Mouse (Mus musculus) 3T3-L1 (cell line): ENCODE results near the gene Hivep3.

Source experiments
- DNase-seq: peaks from one replicate; pipeline ENCODE4 v3.0.0-alpha.2; 2015; ENCODE audit warnings: low read depth, low spot score

Gene Hivep3

DNA sequence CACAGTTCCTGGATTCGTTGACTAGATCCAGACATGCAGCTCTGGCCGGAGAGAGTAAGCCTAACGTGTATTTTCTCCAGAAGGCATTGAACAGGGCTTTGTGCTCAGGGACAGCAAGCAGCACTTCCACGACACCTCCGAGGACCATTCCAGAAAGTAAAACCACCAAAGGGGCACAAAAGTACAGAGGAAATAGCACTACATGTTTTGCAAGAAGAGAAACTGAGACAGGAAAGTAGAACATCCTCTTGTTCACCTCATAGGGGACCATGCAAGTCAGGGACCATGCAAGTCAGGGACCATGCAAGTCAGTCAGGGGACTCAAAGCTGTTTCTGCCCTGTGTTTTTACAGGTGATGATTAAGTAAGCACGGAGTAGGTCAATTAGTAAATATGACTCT, 272.5 kb downstream of the Hivep3 start:
- DNase-seq = no peak

DNA sequence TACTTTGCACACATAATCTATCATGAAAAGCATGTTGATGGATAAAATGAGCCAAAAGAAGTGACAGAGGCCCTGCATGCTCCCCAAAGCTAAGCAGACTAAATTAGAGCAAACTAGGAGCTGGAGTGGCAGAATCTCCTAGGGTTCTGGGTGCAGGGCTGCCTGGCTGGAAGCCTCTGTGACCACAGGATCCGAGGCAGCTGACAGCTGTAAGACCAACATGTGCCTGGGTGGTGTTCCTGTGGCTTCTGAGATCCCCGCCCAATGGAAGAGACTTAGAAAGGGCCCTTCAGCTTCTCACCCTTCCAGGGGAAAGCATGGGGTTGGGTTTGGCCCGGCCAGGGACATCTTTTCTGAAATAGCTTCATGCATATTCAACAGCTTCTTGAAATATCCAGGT, 274.3 kb downstream of the Hivep3 start:
- no peak for DNase-seq

DNA sequence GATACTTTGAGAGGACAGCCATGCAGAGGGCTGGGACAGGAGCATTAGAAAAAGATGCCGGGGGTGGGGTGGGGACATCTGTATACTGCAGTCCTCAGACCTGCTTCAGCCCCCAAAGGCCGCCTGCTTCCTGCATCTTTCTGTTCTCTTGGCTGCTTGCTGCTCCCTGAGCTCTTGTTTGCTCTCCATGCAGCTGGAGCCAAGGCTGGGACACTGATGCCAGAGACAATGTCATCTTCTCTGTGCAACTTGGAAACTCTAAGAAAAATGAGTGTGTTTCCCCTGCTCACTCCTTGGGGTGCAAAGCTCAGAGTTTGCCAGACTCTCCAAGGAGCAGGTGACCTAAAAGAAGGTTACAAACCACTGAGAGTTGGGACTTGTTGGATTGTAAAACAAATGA, 275.6 kb downstream of the Hivep3 start:
- no peak for DNase-seq

DNA sequence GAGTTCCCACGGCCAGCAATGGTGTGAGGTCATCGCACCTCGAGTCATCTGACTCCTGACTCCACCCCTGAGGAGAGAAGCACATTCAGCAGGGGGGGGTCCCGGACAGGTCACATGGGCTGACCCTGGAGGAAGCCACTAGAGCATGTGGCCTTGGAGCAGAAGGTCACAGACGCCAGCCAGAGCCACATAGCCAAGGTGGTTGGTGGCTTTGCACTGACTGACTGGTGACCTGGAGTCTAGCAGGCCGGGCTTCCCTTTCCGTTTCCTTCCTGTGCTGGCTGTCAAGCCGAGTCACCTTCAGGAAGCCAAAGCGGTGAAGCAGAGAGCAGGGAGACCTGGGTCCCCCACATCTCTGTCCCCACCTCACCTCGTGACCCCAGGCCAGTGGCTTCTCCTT, 278.2 kb downstream of the Hivep3 start:
- DNase-seq = no peak

DNA sequence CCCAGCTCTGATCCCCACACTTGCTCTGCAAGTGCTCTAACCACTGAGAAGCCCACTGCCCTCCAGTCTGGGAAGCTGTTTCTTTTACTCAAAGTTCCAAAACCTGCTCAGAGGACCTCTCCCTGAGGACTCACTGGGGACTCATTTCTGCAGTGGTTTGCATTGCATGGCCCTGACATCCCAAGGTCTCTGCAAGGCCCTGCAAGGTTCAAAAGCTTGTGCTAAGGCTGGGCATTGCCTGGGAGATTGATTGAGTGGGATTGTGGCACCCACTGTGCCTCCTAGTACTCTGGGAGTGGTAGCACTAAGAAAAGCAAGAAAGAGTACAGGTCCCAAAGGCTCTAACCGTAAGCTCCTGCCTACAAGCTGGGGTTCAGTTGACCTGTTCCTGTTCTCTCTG, 279.3 kb downstream of the Hivep3 start:
- no peak for DNase-seq

DNA sequence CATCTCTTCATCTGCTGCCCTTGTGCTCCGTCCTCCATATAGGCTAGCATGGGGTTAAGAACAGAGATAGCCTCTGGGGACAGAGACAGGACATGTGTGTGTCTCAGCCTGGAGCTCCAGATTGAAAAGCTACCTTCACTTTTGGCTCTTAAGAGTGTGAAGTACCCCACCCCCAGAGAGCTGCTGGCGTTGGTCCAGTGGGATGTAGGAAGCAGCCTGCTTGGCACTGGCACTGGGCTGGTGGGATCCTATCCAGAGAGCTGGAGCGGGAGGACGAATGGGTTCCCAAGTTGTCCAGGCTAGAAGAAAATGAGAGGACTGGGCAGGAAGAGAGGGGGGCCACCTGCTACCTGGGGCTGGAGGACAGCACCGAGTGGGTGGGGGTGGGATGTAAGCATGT, 284.8 kb downstream of the Hivep3 start:
- no peak for DNase-seq

DNA sequence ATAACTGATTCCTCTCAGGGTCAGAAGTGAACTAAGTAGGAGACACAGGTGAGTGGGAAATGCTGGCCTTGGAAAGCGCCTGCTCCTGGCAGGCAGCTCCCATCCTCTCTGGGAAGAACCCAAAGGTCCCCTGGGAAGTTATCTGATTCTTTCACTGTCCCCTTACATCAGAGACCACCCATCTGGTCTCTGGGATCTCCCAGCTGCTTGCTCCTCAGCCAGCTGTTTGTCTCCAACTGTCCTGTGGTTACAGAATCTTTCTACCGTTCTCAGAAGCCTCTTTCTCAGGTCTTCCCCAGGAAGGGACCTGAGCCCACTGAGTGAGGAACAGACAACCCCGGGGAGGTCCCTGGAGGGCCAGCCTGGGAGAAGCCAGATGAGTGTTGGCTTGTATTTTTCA, 288.8 kb downstream of the Hivep3 start:
- no peak for DNase-seq

DNA sequence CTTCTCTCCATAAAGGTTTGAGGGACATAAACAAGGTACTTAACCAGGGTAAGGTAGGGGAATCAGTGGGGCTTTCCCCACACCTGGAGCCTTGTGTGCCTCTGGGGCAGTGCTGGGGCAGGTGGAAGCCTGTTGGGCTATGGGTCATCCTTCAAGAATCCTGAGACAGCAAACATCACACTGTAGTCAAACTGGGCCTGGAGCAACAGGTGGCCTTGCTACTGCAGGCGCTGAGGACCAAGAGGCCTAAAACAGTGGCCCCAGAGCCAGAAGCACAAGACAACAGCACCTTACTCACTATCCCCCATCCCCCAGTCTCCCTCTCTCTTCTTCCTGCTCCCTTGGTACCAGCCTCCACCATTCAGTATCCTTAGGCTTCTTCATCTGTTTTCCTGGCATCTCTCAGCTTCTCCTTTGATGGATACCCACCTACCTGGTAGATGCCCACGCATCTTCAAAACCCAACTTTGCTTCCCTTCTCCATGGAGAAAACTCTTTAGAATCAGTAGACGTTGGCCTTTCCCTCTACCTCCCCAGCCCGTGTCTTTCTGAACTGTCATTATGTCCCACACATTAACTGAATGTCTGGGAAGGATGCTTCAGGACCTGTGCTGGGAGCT, 289.7 kb downstream of the Hivep3 start:
- no peak for DNase-seq

DNA sequence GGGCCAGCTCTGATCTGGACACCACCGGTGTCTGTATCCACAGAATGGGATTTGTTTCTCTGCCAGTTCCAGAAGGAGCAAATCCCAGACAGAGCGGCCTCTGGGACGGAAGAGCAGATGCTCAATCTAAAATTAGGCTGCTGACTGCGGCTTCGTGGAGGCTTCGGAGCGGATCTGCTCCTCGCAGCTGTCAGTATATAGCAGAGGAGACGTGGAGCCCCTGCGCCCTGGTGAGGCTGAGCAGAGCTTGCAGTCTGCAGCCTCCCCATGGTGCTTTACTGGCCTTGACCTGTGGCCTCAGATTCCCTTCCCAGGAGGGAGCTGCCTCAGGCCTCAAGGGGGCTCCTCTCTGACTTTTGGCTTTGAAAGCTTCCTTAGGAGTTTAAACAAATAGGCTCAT, 290.5 kb downstream of the Hivep3 start:
- no peak for DNase-seq

DNA sequence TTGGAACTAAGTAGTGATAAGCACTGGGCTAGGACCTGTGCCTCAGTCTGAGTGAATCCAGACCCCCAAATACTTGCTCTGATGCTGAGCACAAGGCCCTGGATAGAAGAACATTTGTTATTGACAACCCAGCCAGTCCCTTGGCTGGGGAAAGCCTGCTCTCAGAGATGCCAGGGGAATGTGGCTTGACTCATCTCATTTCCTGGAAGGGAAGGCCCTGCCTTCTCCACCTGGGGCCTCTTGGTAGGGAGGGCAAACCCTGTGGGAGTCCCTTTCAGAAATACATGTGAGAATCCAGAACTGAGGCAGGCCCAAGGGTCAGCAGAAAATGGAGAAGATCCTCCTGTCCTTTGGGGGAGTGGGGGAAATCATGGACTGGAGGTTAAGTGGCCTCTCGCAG, 294.1 kb downstream of the Hivep3 start:
- DNase-seq = peak; percentile 75

DNA sequence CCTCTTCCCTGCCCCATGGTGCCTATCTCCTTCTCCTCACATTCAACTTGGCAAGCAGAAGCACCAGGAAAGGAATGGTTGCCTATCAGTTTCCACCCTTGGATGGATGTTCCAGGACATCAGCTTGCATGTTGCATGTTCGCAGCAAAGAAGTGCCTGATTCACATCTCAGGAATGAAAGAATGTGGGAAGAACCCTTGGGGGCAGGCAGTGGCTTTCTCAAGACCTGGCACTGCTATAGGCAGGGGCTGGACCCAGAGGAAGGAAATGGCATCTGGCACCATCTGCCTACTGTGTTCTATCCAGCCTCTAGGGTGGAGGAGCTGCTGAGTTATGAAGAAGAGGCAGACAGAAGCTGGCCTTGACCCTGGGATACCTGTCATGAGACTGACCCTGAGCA, 296.4 kb downstream of the Hivep3 start:
- peak; percentile 94 for DNase-seq

DNA sequence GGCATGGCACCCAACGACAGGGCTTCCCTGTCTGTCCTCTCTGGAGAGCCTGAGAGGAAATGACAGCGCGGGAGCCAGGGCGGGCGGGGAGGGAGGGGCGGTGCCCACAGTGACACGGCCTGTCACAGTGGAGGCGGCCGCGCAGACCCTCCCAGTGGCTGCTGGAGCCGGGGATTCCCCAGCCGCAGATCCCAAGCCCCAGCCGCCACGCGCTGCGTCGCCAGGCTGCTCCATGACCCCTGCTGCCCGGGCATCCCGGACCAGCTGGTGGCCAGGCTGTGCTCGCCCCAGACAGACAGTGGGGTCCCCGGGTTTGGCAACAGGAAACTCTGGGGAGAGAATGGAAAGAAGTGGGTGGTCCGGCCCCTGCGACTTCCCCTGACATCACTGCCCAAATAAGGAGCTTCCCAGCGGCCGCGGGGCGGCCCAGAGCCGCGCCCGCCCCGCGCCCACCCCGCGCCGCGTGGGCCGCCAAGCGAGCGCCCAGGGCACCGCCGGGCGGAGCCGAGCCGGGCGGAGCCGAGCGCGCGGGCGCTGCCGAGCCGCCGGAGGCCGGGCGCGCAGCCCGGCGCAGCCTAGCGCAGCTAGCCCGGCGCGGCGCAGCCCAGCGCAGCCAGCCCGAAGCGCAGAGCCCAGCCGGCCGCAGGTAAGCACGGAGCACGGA, 298.9 kb downstream of the Hivep3 start:
- no peak for DNase-seq

DNA sequence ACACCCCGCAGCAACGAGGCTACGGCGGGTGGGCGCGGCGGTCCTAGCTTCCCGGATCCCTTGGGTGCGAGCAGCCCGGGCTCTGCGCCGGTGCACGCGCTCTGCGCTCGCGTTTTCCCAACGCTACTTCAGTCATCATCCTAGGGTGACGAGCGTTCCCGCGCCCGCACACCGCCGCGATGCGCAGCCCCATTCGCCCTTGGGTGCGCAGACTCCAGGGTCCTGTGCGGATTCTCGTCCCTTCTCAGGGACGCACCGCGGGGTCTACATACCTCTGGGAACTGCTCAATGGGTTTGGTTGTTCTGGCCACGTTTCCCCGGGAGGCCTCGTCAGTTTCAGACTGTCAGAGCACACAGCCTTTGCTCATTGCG, 299.4 kb downstream of the Hivep3 start:
- DNase-seq = peak; percentile 33

DNA sequence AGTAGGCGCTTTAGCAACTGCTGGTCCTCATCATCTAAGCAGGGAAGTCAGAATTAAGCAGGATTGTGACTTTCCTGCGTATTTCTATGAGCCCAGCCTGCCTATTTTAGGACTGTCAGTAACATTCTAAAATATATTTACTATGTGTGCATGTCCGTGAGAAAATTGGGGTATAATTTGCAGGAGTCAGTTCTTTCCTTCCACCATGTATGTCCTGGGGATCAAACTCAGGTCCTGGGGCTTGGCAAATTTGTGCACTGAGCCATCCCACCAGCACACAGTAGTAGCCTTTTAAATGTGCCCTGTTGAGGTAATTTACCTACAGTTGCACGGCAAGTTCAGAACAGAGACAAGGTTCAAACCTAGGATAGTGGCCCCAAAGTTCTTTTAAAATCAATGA, 302.7 kb downstream of the Hivep3 start:
- no peak for DNase-seq

DNA sequence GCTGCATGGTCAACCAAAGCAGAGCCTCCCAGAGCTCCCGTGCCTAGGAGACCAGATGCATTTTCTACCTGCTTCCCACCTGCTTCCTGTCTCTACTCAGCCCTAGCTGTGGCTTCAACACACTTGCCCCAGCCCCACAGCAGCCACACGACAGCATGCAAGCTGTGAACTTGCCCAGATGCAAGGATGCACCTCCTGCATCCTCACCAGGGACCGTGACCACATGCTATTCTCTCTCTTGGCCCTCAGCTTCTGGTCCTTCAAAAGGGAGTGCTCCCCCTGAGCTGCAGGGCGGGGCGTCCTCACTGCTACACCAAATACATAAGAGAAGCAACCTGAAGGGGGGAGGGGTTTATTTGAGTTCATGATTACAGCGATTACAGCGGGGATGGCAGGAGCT, 303.4 kb downstream of the Hivep3 start:
- no peak for DNase-seq

DNA sequence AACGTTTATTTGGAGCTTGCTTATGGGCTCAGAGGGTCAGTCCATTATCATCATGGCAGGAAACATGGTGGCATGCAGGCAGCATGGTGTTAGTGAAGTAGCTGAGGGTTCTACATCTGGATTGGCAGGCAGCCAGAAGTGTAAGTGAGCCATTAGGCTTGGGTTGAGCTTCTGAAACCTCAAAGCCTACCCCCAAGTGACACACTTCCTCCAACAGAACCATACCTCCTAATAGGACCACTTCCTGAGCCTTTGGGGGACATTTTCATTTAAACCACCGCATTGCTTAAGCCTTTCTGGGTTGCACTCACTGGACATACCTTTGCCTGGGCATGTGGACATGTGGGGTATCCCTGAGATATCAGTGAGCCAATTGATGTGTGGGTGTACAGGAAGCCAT, 307.9 kb downstream of the Hivep3 start:
- no peak for DNase-seq

DNA sequence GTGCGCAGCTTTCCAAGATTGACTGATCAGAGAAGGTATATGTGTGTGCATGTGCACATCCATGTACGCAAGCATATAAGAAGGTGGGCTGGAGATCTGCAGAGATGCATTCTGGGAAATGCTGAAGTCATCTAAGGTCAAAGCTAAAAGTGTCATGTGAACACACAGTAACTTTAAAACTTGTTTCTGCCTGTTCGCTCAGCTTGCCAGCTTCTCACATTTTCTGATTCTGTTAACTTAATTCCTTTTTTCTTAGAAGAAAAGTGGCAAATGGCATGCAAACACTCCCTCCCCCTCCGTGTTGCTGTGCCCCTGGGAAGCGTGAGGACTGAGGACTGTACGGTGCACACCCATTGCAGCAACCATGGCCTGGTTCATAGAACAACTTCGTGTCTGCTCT, 308.9 kb downstream of the Hivep3 start:
- no peak for DNase-seq

DNA sequence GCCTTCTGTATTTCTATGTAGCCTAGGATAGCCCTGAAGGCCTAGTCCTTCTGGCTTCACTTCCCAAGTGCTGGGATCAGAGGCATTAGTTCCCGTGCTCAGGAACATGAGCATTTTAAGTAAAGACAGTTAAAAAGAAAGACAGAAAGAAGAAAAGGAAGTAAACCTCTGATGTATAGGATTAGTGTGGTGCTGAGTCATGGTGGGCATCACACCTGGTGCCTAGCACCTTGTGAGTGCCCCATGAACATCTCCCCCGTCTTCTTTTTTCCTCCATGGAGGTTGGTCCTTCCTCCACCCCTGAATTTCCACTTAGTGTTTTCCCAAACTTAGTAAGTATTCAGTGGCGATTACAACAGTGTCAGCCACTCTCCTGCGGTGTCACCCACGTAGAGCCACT, 311.0 kb downstream of the Hivep3 start:
- no peak for DNase-seq

DNA sequence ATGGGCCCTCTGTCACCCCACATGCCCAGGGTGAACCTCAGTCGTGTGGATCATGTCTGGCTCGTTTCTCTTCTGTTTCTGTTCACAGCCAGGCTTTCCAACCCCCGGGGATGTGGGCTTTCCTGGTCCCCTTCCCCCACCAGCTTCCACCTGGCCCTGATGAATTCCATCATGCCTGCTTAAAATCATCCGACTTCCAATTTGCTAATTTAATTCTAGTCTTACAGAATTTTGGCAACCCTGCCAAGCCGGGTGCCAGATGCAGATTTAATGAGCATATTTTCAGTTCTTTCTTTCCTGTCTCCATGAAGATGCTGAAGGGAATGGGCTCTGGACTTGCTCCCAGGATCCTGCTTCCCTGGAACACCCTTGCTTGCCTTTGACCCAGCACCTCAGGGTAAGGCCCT, 311.6 kb downstream of the Hivep3 start:
- DNase-seq = no peak

DNA sequence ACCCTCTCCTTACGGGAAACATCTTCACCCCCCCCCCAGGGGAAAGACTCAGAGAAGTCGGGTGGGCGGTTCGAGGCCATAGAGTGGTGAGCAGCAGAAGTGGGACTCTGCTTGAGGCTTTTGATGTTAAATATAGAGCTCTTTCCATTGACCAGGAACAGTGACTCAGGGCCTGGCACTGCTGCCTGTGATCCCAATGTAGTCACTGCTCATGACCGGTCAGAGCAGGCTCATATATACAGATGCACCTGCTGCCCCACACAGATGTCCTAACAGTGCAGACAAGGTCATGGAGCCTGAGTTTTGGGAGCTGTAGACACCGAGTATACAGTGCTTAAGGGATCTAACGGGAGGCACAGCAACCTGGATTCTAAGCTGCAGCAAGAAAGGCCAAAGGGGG, 312.3 kb downstream of the Hivep3 start:
- no peak for DNase-seq

DNA sequence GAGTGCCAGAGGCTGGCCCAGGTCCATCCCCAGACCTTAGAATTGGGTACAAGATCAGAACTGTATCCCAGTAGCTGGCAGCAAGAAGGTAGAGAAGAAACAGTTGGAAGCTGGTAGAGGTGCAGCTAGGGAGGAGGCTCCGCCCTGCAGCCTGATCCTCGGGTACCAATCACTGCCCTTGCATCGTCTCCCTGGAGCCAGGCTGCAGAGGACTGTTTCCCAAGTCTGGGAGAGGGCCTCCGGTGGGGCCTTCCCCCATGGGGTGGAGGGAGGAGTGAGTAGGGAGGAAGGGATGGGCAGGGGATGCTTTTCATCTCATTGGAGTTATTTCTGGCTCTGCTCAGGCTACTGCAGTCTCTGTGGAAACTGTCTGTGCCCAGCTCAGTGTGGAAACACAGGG, 313.5 kb downstream of the Hivep3 start:
- no peak for DNase-seq

DNA sequence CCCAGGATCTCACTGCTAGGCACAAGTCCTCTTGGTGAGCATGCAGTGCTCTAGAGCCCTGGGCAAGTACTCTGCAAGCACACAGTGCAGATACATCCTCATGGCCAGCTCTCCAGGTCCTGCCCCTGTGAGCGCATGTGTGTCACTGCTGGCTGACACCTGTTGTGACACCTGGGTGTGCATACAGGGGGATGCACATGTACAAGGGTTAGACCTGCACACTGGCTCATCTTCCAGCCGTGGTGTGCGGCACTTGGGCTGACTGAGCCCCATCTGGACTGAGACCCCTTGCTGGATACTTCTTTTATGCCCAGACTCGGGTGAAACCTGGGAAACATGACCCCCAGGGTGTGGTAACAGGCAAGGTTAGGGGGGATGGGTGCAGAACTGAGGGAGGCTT, 314.7 kb downstream of the Hivep3 start:
- no peak for DNase-seq

DNA sequence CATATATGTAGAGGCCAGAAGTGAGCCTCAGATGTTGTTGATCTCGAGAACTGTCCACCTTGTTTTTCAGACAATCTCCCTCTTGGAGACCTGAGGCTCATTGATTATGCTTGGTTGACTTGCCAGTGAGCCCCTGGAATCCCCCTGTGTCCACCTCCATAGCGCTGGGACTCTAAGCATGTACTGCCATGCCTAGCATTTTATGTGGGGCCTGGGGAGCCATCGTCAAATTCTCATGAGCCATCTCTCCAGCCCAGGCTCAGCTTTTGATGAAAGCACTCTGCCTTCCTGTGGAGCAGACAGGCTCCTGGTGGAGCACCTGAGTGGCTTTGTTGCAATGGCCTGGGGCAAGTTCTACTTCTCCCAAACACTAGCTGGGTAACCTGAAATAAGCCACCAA, 316.3 kb downstream of the Hivep3 start:
- no peak for DNase-seq

DNA sequence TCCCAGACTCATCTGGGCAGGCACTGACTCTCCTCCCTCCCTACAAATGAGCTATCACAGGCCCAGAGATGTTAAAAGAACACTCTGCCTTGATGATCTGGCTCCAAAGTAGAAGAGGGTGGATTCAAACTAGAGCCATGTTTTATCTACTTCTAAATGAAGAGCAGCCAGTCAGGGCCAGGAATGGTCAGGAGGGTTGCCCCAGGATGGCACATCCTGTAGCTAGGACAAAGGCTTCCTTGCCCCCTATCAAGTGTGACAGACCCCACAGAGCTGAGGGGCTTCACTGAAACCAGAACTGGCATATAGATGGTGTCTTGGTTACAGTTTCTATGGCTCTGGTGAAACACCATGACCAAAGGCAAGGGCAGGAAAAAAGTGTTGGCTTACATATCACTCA, 318.9 kb downstream of the Hivep3 start:
- DNase-seq = no peak
